Mouse (Mus musculus) embryonic fibroblast, embryonic 13.5 days (primary cell): Measurements from ENCODE around the gene Arl2. TPM values are rescaled to one million over a fixed set of nuclear protein-coding genes. Genes with fewer than 3 reads are reported as not detected.

Experiments
- H3K27ac ChIP-seq: 2 replicates; pipeline ENCODE4 v1.5.1; 2012; ENCODE audit warnings: low read length, control low read depth, inconsistent platforms; ENCODE audit not compliant: insufficient read depth
- H3K4me1 ChIP-seq: 2 replicates; pipeline ENCODE4 v1.6.1; 2011; ENCODE audit warnings: low read length; ENCODE audit not compliant: control insufficient read depth, insufficient read depth
- H3K4me3 ChIP-seq: 2 replicates; pipeline ENCODE4 v1.5.1; 2011; ENCODE audit warnings: mild to moderate bottlenecking, control low read depth, low read length; ENCODE audit not compliant: insufficient read depth
- CTCF ChIP-seq: IDR thresholded peaks from 2 replicates; pipeline ENCODE4 v1.5.1; 2011; ENCODE audit warnings: mild to moderate bottlenecking, control low read depth, low read length, moderate library complexity, borderline replicate concordance; ENCODE audit not compliant: insufficient read depth
- POLR2A ChIP-seq: IDR thresholded peaks from 2 replicates; pipeline ENCODE4 v1.6.1; 2011; ENCODE audit warnings: low read depth, mild to moderate bottlenecking, control low read depth, low read length, moderate library complexity
- polyA plus RNA-seq: library from polyadenylated mRNA; stranded (reverse); fragments of >200 nt; gene quantifications from 2 replicates; pipeline ENCODE4 v1.2.4, GENCODE M21; 2011; ENCODE audit warnings: low read depth; ENCODE audit not compliant: missing spikeins, insufficient read length

The Arl2 gene
- polyA plus RNA-seq, 1 experiment, result 56.2 TPM

GRCm38 (mm10) chr19:6085417-6085879 is 55.9 kb downstream of the Arl2 start:
- H3K4me1 ChIP-seq, result peaks cover 4% of the 10 kb centered on the region; the same call in 1 of the 2 replicates
- H3K4me3 ChIP-seq, result peak overlapping the region; percentile 87
- TF ChIP-seq CTCF (no peak), POLR2A (no peak)
- no peak overlapping the region for H3K27ac ChIP-seq

DNA sequence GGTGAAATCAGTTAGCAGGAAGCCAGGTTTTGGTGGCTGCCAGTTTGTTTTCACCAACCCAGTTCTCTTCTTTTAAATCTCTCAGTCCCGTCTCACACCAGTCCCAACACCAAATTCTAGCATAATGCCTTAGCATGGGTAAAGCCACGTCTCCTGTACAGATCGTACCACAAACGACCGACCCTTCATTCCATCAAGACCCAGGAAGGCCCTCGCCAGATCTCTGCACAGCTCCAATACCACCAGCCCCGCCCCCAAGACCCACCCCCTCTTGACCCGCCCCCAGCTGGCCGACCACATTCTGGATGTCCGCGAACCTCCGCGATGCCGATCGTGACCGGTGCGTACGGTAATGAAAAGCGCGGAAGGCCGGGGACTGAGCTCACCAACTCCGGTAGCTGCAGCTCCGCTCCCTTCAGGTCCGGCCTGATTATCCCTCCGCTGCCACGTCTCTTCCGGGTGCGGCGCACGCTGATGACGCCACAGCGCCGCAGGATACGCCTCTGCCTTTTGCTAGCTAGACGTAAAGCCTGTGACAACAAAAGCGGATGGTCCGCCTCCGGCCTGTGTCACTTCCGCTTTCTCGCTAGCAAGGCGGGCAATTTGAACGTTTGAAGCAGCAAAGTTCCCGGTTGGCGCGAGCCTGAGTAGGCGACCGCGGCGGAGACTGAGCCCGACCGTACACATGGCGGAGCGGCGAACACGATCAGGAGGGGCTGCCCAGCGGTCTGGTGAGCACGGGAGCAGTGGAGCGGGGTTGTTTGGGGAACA is 56.7 kb downstream of the Arl2 start, which contains the start of the genes Zfpl1 and Cdca5:
Gene Zfpl1, minus strand, starts transcription at position 479 of the 771 bp plus-strand sequence.
Gene Cdca5, plus strand, starts transcription at position 506 of the 771 bp plus-strand sequence.
- H3K4me3 ChIP-seq, result peak within 1 kb of the TSS; percentile 87
- peaks cover 4% of the 10 kb centered on the region; the same call in 1 of the 2 replicates for H3K4me1 ChIP-seq
- TF ChIP-seq CTCF (no peak), POLR2A (peak; percentile 61)
- peak within 1 kb of the TSS; percentile 55; the same call in 1 of the 2 replicates for H3K27ac ChIP-seq

Other genes with a start within 250 kb of the Arl2 start
- gene Tigd3, start 247.4 kb downstream of the Arl2 start, polyA plus RNA-seq, result 0.60 and 1.5 TPM in 2 replicates
- 94.7 and 135 TPM in 2 replicates for gene Dpf2, start 228.5 kb downstream of the Arl2 start, polyA plus RNA-seq
- gene Cdc42ep2, start 216.7 kb downstream of the Arl2 start, polyA plus RNA-seq, result 10.4 and 12.1 TPM in 2 replicates
- gene Pola2, start 177.3 kb downstream of the Arl2 start, polyA plus RNA-seq, result 19.7 and 29.7 TPM in 2 replicates
- gene Slc22a20, start 155.4 kb downstream of the Arl2 start, polyA plus RNA-seq, result not detected in 2 replicates
- gene Capn1, start 125.7 kb downstream of the Arl2 start, polyA plus RNA-seq, result 46.5 and 57.1 TPM in 2 replicates
- 36.8 and 40.3 TPM in 2 replicates for gene Syvn1, start 95.0 kb downstream of the Arl2 start, polyA plus RNA-seq
- 24.0 and 25.7 TPM in 2 replicates for gene Mrpl49, start 83.8 kb downstream of the Arl2 start, polyA plus RNA-seq
- gene Fau, start 83.7 kb downstream of the Arl2 start, polyA plus RNA-seq, result 1,065 and 1,194 TPM in 2 replicates
- gene Znhit2, start 80.4 kb downstream of the Arl2 start, polyA plus RNA-seq, result 8.9 and 9.9 TPM in 2 replicates
- gene Tm7sf2, start 73.2 kb downstream of the Arl2 start, polyA plus RNA-seq, result 18.5 and 20.7 TPM in 2 replicates
- gene Vps51, start 64.3 kb downstream of the Arl2 start, polyA plus RNA-seq, result 23.2 and 23.5 TPM in 2 replicates
- gene Tmem262, start 61.5 kb downstream of the Arl2 start, polyA plus RNA-seq, result not detected in 2 replicates
- gene Gm28374, start 59.3 kb downstream of the Arl2 start, polyA plus RNA-seq, result 1.6 TPM in 1 of 2 replicates, not detected in the other
- 43.0 and 59.0 TPM in 2 replicates for gene Zfpl1, start 56.6 kb downstream of the Arl2 start, polyA plus RNA-seq
- 9.4 and 12.9 TPM in 2 replicates for gene Cdca5, start 56.6 kb downstream of the Arl2 start, polyA plus RNA-seq
- gene AC131692.1, start 47.1 kb downstream of the Arl2 start, polyA plus RNA-seq, result 0.58 and 0.68 TPM in 2 replicates
- 0.45 and 0.61 TPM in 2 replicates for gene Naaladl1, start 35.8 kb downstream of the Arl2 start, polyA plus RNA-seq
- gene Sac3d1, start 22.9 kb downstream of the Arl2 start, polyA plus RNA-seq, result 13.7 and 16.2 TPM in 2 replicates
- 19.5 and 22.6 TPM in 2 replicates for gene Snx15, start 13.2 kb downstream of the Arl2 start, polyA plus RNA-seq
- gene Batf2, start 565 bp downstream of the Arl2 start, polyA plus RNA-seq, result not detected in 2 replicates
- not detected in 2 replicates for gene Majin, start 42.8 kb upstream of the Arl2 start, polyA plus RNA-seq
- gene Gpha2, start 84.8 kb upstream of the Arl2 start, polyA plus RNA-seq, result not detected in 2 replicates
- 26.0 and 33.0 TPM in 2 replicates for gene Ppp2r5b, start 94.3 kb upstream of the Arl2 start, polyA plus RNA-seq
- 13.0 and 14.3 TPM in 2 replicates for gene Atg2a, start 100.1 kb upstream of the Arl2 start, polyA plus RNA-seq
- gene Ehd1, start 135.2 kb upstream of the Arl2 start, polyA plus RNA-seq, result 72.9 and 96.4 TPM in 2 replicates
- 17.0 and 18.6 TPM in 2 replicates for gene Cdc42bpg, start 164.9 kb upstream of the Arl2 start, polyA plus RNA-seq
- 36.1 and 37.5 TPM in 2 replicates for gene Men1, start 193.4 kb upstream of the Arl2 start, polyA plus RNA-seq
- 18.0 and 24.3 TPM in 2 replicates for gene Map4k2, start 199.6 kb upstream of the Arl2 start, polyA plus RNA-seq
- gene Sf1, start 222.1 kb upstream of the Arl2 start, polyA plus RNA-seq, result 186 and 226 TPM in 2 replicates
- gene Pygm, start 242.9 kb upstream of the Arl2 start, polyA plus RNA-seq, result 0.38 and 0.91 TPM in 2 replicates